Mouse (Mus musculus) frontal cortex, postnatal 10 days (tissue): ENCODE results near the gene Mcm6.
"Not testable (repeated sequence)": the region's sequence is repeated elsewhere in the genome, so short reads cannot be mapped to it uniquely, and the experiment has no call there.

ENCODE experiments used
- DNase-seq, 2 experiments: peaks; one replicate each; pipeline ENCODE4 v3.0.0; 2022; ENCODE audit warnings: low spot score in 2 of 2, mixed read lengths in 1 of 2

The Mcm6 gene

GRCm38 (mm10) chr1:128330313-128330712, 29.2 kb downstream of the Mcm6 start:
- DNase-seq, result no peak

- DNase-seq, result no peak
Observed at GRCm38 (mm10) chr1:128328218-128328617, 31.2 kb downstream of the Mcm6 start, which contains the start of gene Lct. Lct (minus strand) TSS chr1:128328318.

GRCm38 (mm10) chr1:128327165-128327564, 32.3 kb downstream of the Mcm6 start:
- DNase-seq, result no peak

GRCm38 (mm10) chr1:128324776-128325175, 34.7 kb downstream of the Mcm6 start:
- no peak for DNase-seq

GRCm38 (mm10) chr1:128323026-128323643, 36.3 kb downstream of the Mcm6 start:
- DNase-seq, result no peak

- not testable (repeated sequence) for DNase-seq
Observed at GRCm38 (mm10) chr1:128319266-128319665, 40.2 kb downstream of the Mcm6 start.

GRCm38 (mm10) chr1:128314665-128315064, 44.8 kb downstream of the Mcm6 start:
- DNase-seq, result no peak

- DNase-seq, result no peak
Observed at GRCm38 (mm10) chr1:128309043-128309442, 50.4 kb downstream of the Mcm6 start.

- DNase-seq, result peak in 1 of 2 experiments; percentile 28
Observed at GRCm38 (mm10) chr1:128303900-128304299, 55.6 kb downstream of the Mcm6 start.

GRCm38 (mm10) chr1:128295717-128296528, 63.5 kb downstream of the Mcm6 start:
- no peak for DNase-seq

GRCm38 (mm10) chr1:128295296-128295695, 64.2 kb downstream of the Mcm6 start:
- DNase-seq, result no peak

- DNase-seq, result no peak
Observed at GRCm38 (mm10) chr1:128293524-128293923, 65.9 kb downstream of the Mcm6 start.

- no peak for DNase-seq
Observed at GRCm38 (mm10) chr1:128290295-128290694, 69.2 kb downstream of the Mcm6 start.

- DNase-seq, result no peak
Observed at GRCm38 (mm10) chr1:128285136-128285535, 74.3 kb downstream of the Mcm6 start.

- no peak for DNase-seq
Observed at GRCm38 (mm10) chr1:128284157-128284690, 75.2 kb downstream of the Mcm6 start.

- no peak for DNase-seq
Observed at GRCm38 (mm10) chr1:128282924-128283323, 76.5 kb downstream of the Mcm6 start.

- no peak for DNase-seq
Observed at GRCm38 (mm10) chr1:128281753-128282152, 77.7 kb downstream of the Mcm6 start.
